Mouse (Mus musculus): ENCODE data around the gene Smim8.
"Not testable (repeated sequence)": the region's sequence is repeated elsewhere in the genome, so short reads cannot be mapped to it uniquely, and the experiment has no call there.

Gene Smim8

GRCm38 (mm10) chr4:34777677-34778527 is at the start of gene Smim8:
Gene Smim8 (minus strand): TSS chr4:34778423.
- DNase-seq (ENCODE audit: low spot score): peak; percentile 85

- no peak for DNase-seq (ENCODE audit: low spot score)
Observed at GRCm38 (mm10) chr4:34823901-34824300, 45.7 kb upstream of the Smim8 start.

GRCm38 (mm10) chr4:34819904-34820303 is 41.7 kb upstream of the Smim8 start:
- DNase-seq (ENCODE audit: low spot score): no peak

- DNase-seq (ENCODE audit: low spot score): no peak
Observed at GRCm38 (mm10) chr4:34801166-34802034, 23.2 kb upstream of the Smim8 start.

GRCm38 (mm10) chr4:34798005-34798404 is 19.8 kb upstream of the Smim8 start:
- no peak for DNase-seq (ENCODE audit: low spot score)

GRCm38 (mm10) chr4:34797294-34797983 is 19.2 kb upstream of the Smim8 start:
- no peak for DNase-seq (ENCODE audit: low spot score)

- no peak for DNase-seq (ENCODE audit: low spot score)
Observed at GRCm38 (mm10) chr4:34796294-34796693, 18.1 kb upstream of the Smim8 start.

GRCm38 (mm10) chr4:34786476-34786875 is 8.3 kb upstream of the Smim8 start:
- no peak for DNase-seq (ENCODE audit: low spot score)

- DNase-seq (ENCODE audit: low spot score): no peak
Observed at GRCm38 (mm10) chr4:34785646-34786045, 7.4 kb upstream of the Smim8 start.

GRCm38 (mm10) chr4:34784865-34785264 is 6.6 kb upstream of the Smim8 start:
- no peak for DNase-seq (ENCODE audit: low spot score)

GRCm38 (mm10) chr4:34782730-34783129 is 4.5 kb upstream of the Smim8 start:
- no peak for DNase-seq (ENCODE audit: low spot score)

GRCm38 (mm10) chr4:34771652-34772371 is 6.4 kb downstream of the Smim8 start:
- no peak for DNase-seq (ENCODE audit: low spot score)

- DNase-seq (ENCODE audit: low spot score): no peak
Observed at GRCm38 (mm10) chr4:34756163-34756562, 22.1 kb downstream of the Smim8 start, which contains the start of gene Gm136. Gene Gm136 (minus strand): TSS chr4:34756263.

GRCm38 (mm10) chr4:34749236-34749635 is 29.0 kb downstream of the Smim8 start:
- DNase-seq (ENCODE audit: low spot score): no peak

GRCm38 (mm10) chr4:34734461-34734860 is 43.8 kb downstream of the Smim8 start:
- DNase-seq (ENCODE audit: low spot score): no peak

GRCm38 (mm10) chr4:34733415-34733814 is 44.8 kb downstream of the Smim8 start:
- not testable (repeated sequence) for DNase-seq (ENCODE audit: low spot score)

- DNase-seq (ENCODE audit: low spot score): no peak
Observed at GRCm38 (mm10) chr4:34729851-34730341, 48.3 kb downstream of the Smim8 start, which contains the start of gene Cfap206. Gene Cfap206 (minus strand): TSS chr4:34730206.

- not testable (repeated sequence) for DNase-seq (ENCODE audit: low spot score)
Observed at GRCm38 (mm10) chr4:34725710-34726109, 52.5 kb downstream of the Smim8 start.

GRCm38 (mm10) chr4:34724306-34724705 is 53.9 kb downstream of the Smim8 start:
- DNase-seq (ENCODE audit: low spot score): no peak

GRCm38 (mm10) chr4:34723186-34723585 is 55.0 kb downstream of the Smim8 start:
- peak; percentile 12 for DNase-seq (ENCODE audit: low spot score)
